Mouse (Mus musculus) R1 (cell line): ENCODE data around the gene Slc4a10.

Source experiments
- DNase-seq: peaks from one replicate; pipeline ENCODE4 v3.0.0-alpha.2; 2018; ENCODE audit warnings: low read depth, low spot score

The Slc4a10 gene

GRCm38 (mm10) chr2:62278779-62279178, 232.5 kb downstream of the Slc4a10 start:
- DNase-seq: no peak

GRCm38 (mm10) chr2:62279777-62280176, 233.5 kb downstream of the Slc4a10 start:
- DNase-seq: peak; percentile 58

GRCm38 (mm10) chr2:62285026-62285425, 238.8 kb downstream of the Slc4a10 start:
- no peak for DNase-seq

GRCm38 (mm10) chr2:62285847-62286246, 239.6 kb downstream of the Slc4a10 start:
- no peak for DNase-seq

GRCm38 (mm10) chr2:62287532-62287931, 241.3 kb downstream of the Slc4a10 start:
- no peak for DNase-seq

- DNase-seq: no peak
Measured at GRCm38 (mm10) chr2:62293846-62294245, 247.6 kb downstream of the Slc4a10 start.

GRCm38 (mm10) chr2:62301716-62302115, 255.5 kb downstream of the Slc4a10 start:
- no peak for DNase-seq

- no peak for DNase-seq
Measured at GRCm38 (mm10) chr2:62306978-62307377, 260.7 kb downstream of the Slc4a10 start.

- DNase-seq: no peak
Measured at GRCm38 (mm10) chr2:62307477-62307876, 261.2 kb downstream of the Slc4a10 start.

- DNase-seq: no peak
Measured at GRCm38 (mm10) chr2:62316930-62317329, 270.7 kb downstream of the Slc4a10 start.

GRCm38 (mm10) chr2:62319489-62319888, 273.2 kb downstream of the Slc4a10 start:
- no peak for DNase-seq

- no peak for DNase-seq
Measured at GRCm38 (mm10) chr2:62323078-62323637, 276.9 kb downstream of the Slc4a10 start.

GRCm38 (mm10) chr2:62325388-62325787, 279.1 kb downstream of the Slc4a10 start:
- DNase-seq: no peak

GRCm38 (mm10) chr2:62331913-62332312, 285.7 kb downstream of the Slc4a10 start:
- no peak for DNase-seq

GRCm38 (mm10) chr2:62332465-62332864, 286.2 kb downstream of the Slc4a10 start:
- DNase-seq: no peak

- no peak for DNase-seq
Measured at GRCm38 (mm10) chr2:62334397-62335243, 288.4 kb downstream of the Slc4a10 start.

- no peak for DNase-seq
Measured at GRCm38 (mm10) chr2:62337086-62337485, 290.8 kb downstream of the Slc4a10 start.

GRCm38 (mm10) chr2:62339222-62339944, 293.1 kb downstream of the Slc4a10 start:
- DNase-seq: no peak

- peak; percentile 84 for DNase-seq
Measured at GRCm38 (mm10) chr2:62341061-62341733, 294.9 kb downstream of the Slc4a10 start.

GRCm38 (mm10) chr2:62341734-62342128, 295.5 kb downstream of the Slc4a10 start:
- DNase-seq: no peak

GRCm38 (mm10) chr2:62344367-62344766, 298.1 kb downstream of the Slc4a10 start:
- DNase-seq: no peak

- DNase-seq: no peak
Measured at GRCm38 (mm10) chr2:62346771-62347170, 300.5 kb downstream of the Slc4a10 start.
